Mouse (Mus musculus) heart, postnatal 0 days (tissue): Measurements from ENCODE around the gene Ints1.

Source experiments
- CTCF ChIP-seq: IDR thresholded peaks from 2 replicates; pipeline ENCODE4 v1.5.1; 2016; ENCODE audit warnings: antibody characterized with exemption, control low read depth, low read depth
- EP300 ChIP-seq: IDR thresholded peaks from 2 replicates; pipeline ENCODE4 v1.6.1; 2016; ENCODE audit warnings: antibody characterized with exemption, low read depth

GRCm38 (mm10) chr5:139738592-139739315 lies 36.7 kb downstream of the Ints1 start:
- TF ChIP-seq CTCF (no peak), EP300 (no peak)
